Mouse (Mus musculus): ENCODE results near the gene Med16.

Gene Med16

GRCm38 (mm10) chr10:79908167-79909091 is at the start of gene Med16:
Gene Med16, minus strand, starts transcription at chr10:79908923.
- in situ Hi-C loops (cut with MboI, MseI) = no loop called here

- in situ Hi-C loops (cut with MboI, MseI) = no loop called here
Measured at GRCm38 (mm10) chr10:79958140-79958816, 49.6 kb upstream of the Med16 start.

GRCm38 (mm10) chr10:79956643-79957154 is 48.0 kb upstream of the Med16 start:
- in situ Hi-C loops (cut with MboI, MseI) = no loop called here

GRCm38 (mm10) chr10:79955691-79956090 is 47.0 kb upstream of the Med16 start:
- in situ Hi-C loops (cut with MboI, MseI) = no loop called here

- in situ Hi-C loops (cut with MboI, MseI) = no loop called here
Measured at GRCm38 (mm10) chr10:79953946-79954345, 45.2 kb upstream of the Med16 start.

DNA sequence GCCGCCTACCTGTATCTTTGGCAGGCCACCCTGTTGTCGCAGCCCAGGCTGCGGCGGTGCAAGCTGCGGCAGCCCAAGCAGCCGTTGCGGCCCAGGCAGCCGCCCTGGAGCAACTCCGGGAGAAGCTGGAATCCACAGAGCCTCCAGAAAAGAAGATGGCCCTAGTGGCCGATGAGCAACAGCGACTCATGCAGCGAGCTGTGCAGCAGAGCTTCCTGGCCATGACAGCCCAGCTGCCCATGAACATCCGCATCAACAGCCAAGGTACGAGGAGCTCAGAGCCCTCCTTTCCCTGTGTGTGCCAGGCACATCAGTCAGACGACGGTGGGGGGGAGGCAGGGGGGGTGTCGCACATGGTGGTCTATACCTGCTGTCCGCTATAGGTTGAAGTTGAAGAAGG is 41.9 kb upstream of the Med16 start:
- in situ Hi-C loops (cut with MboI, MseI) = no loop called here

GRCm38 (mm10) chr10:79949873-79950272 is 41.1 kb upstream of the Med16 start:
- in situ Hi-C loops (cut with MboI, MseI) = no loop called here

DNA sequence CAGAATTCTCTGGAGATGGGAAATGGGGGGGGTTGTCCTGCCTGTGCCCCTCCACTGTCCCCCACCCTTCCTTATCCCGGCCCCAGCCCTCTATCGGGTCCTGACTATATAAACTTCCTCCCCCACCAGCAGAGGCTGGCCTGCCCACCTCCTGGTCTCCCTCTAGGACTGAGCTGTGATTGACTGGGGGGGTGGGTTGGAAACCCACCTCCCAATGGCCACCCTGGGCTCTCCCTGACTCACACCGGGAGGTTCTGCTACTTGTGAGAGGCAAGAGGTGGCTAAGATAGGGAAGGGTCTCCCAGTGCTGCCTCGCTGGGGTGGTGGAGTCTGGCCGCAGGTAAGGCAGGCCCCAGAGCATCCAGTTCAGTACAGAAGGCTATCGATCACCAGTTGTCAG is 38.8 kb upstream of the Med16 start:
- in situ Hi-C loops (cut with MboI, MseI) = no loop called here

- in situ Hi-C loops (cut with MboI, MseI) = no loop called here
Measured at GRCm38 (mm10) chr10:79946752-79947322, 38.1 kb upstream of the Med16 start.

- in situ Hi-C loops (cut with MboI, MseI) = no loop called here
Measured at GRCm38 (mm10) chr10:79945507-79946234, 36.9 kb upstream of the Med16 start.

- in situ Hi-C loops (cut with MboI, MseI) = no loop called here
Measured at GRCm38 (mm10) chr10:79943471-79943901, 34.8 kb upstream of the Med16 start.

GRCm38 (mm10) chr10:79942988-79943387 is 34.3 kb upstream of the Med16 start:
- in situ Hi-C loops (cut with MboI, MseI) = no loop called here

DNA sequence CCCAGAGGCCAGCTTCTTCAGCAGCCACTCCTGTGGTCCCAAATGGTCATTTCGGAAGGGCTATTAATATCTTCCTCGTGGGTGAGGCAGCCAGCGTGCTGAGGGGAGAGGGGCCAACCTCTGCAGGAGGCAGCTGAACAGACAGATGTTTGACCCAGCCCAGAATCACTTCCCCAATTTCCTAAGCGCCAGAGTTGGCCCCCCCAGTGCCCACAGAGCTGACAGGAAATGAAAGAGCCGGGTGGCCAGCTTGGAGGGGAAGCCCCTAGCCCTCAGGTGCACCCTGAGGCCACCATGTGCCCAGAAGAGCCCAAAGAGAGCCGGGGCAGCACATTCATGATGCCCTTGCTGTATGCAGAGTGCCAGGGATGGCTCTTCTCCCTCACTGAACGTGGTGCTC is 32.0 kb upstream of the Med16 start:
- in situ Hi-C loops (cut with MboI, MseI) = no loop called here

DNA sequence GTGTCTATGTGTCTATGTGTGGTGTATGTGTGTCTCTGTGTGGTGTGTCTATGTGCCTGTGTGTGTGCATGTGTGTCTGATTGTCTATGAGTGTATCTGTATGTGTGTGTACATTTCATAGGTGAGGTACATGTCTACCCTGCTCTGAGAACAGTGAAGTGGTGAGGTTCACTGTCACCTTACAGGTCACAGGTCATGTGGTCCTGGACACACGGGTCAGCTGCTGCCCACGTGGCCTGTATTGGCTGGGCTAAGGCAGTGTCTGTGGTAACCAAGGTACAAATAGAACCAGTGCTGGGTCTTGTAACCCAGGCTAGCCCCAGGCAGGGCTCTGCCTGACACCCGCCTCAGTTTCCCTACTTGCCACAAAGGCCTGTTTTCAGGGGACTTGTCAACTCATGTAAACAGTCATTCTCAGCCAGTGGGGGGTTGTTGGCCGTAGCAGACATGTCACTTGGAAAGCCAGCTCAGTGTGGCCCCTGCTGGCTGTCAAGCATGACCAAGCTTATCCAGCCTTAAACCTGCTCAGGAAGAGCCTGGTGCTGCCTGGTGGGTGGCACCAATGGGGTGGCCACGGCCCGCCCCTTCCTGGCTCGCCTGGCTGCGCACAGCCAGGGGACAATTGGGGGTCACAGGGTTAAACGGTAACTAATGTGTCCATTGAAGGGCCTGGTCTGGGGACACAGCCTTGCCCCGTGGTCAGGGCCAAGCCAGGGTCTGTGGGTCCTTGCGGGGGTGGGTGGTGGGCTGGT is 29.2 kb upstream of the Med16 start:
- in situ Hi-C loops (cut with MboI, MseI) = no loop called here

- in situ Hi-C loops (cut with MboI, MseI) = no loop called here
Measured at GRCm38 (mm10) chr10:79936911-79937441, 28.3 kb upstream of the Med16 start.

GRCm38 (mm10) chr10:79936284-79936910 is 27.7 kb upstream of the Med16 start:
- in situ Hi-C loops (cut with MboI, MseI) = no loop called here

DNA sequence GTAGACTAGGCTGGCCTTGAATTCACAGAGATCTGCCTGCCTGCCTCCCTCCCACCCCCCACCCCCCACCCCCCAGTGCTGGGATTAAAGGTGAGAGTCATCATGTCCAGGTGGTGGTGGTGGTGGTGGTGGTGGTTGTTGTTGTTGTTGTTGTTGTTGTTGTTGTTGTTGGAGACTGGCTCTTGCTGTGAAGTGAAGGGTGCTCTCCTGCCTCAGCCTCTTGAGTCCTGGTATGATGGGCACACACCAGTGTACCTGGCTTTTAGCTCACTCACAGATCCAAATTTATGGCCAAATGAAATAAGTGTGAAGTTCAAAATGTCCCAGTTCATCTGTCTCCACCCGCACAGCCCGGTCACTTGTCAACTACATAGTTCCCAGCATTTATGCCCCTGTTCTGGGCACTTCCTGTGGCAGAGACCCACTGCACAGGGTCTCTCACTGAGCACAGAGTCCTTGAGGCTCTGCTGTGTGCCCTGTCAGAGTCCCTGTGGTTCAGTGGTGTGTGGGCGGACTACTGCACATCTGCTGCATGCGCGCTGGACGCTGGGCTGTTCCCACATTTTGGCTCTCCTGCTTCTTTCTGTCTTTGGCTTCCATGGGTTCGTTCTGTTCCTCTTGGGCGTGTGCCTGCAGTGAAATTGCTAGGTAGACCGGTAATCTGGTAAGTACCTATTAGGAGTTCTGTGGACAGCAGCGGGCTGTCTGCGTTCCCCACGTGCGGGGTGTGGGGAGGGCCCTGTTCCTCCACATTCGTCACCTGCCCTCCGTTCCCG is 26.3 kb upstream of the Med16 start:
- in situ Hi-C loops (cut with MboI, MseI) = no loop called here

GRCm38 (mm10) chr10:79934272-79934721 is 25.6 kb upstream of the Med16 start:
- in situ Hi-C loops (cut with MboI, MseI) = no loop called here

DNA sequence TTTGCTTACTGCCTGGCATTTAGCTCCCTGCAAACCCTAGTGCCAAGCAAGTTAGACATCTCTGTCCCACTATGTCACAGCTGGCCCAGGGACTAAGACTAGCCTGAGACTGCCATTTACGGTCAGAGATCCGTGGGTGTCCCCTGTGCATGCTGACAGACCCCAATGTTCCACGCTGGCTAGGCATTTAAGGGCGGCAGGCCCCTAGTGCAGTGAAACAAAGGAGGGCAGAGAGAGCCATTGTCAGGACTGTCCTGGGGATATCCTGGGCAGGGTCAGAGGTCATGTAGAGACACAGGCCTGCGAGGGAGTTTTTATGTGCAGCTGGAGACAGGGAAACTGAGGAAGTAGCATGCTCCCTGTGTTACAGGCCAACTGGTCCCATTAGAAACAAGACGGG is 25.1 kb upstream of the Med16 start:
- in situ Hi-C loops (cut with MboI, MseI) = no loop called here

Data from T-helper 2 cell (primary cell).